Mouse (Mus musculus) limb, embryonic 14.5 days (tissue): Measurements from ENCODE around the gene Ptprn2. TPM values are rescaled to one million over a fixed set of nuclear protein-coding genes. Genes with fewer than 3 reads are reported as not detected.

ENCODE experiments used
- ATAC-seq: fragments of 200-750 bp; cut with Nextera tagmentation; 2 replicates; pipeline ENCODE4 v1.8.0; 2017; ENCODE audit warnings: low read depth, moderate number of reproducible peaks, moderate TSS enrichment; ENCODE audit not compliant: low FRiP score
- DNase-seq: peaks from one replicate; pipeline ENCODE4 v3.0.0-alpha.2; 2015; ENCODE audit warnings: low spot score
- H3K27ac ChIP-seq: fragments of 300-500 bp; sonication (generic); replicated peaks from 2 replicates; pipeline ENCODE4 v1.5.1; 2014; ENCODE audit warnings: low read depth, mild to moderate bottlenecking, low read length, moderate library complexity, mixed read lengths
- H3K27me3 ChIP-seq: fragments of 300-500 bp; sonication (generic); 2 replicates; pipeline ENCODE4 v1.6.1; 2014; ENCODE audit warnings: low read length, mixed read lengths; ENCODE audit not compliant: control insufficient read depth, insufficient read depth
- H3K36me3 ChIP-seq: fragments of 300-500 bp; sonication (generic); 2 replicates; pipeline ENCODE4 v1.6.1; 2014; ENCODE audit warnings: mild to moderate bottlenecking, low read length, moderate library complexity, mixed read lengths; ENCODE audit not compliant: control insufficient read depth, insufficient read depth
- H3K4me1 ChIP-seq: fragments of 300-500 bp; sonication (generic); 2 replicates; pipeline ENCODE4 v1.6.1; 2014; ENCODE audit warnings: antibody characterized with exemption, low read length, mixed read lengths; ENCODE audit not compliant: control insufficient read depth, insufficient read depth
- H3K4me2 ChIP-seq: fragments of 300-500 bp; sonication (generic); replicated peaks from 2 replicates; pipeline ENCODE4 v1.6.1; 2014; ENCODE audit warnings: low read depth, mild to moderate bottlenecking, low read length, moderate library complexity; ENCODE audit not compliant: severe bottlenecking
- H3K4me3 ChIP-seq: fragments of 300-500 bp; sonication (generic); replicated peaks from 2 replicates; pipeline ENCODE4 v1.5.1; 2014; ENCODE audit warnings: low read length
- H3K9ac ChIP-seq: fragments of 300-500 bp; sonication (generic); 2 replicates; pipeline ENCODE4 v1.6.1; 2014; ENCODE audit warnings: mild to moderate bottlenecking, low read depth, low read length, moderate library complexity; ENCODE audit not compliant: severe bottlenecking
- H3K9me3 ChIP-seq: fragments of 300-500 bp; sonication (generic); 2 replicates; pipeline ENCODE4 v1.6.1; 2016; ENCODE audit warnings: low read length; ENCODE audit not compliant: control insufficient read depth
- POLR2A ChIP-seq: fragments of 200-500 bp; IDR thresholded peaks from 2 replicates; pipeline ENCODE4 v1.8.0; 2012; ENCODE audit warnings: inconsistent platforms, mild to moderate bottlenecking, moderate library complexity, borderline replicate concordance; ENCODE audit not compliant: insufficient read depth, insufficient read length; ENCODE audit errors: extremely low read depth
- WGBS: fragments of 180-500 bp; shearing (Covaris S2); extraction: QIAGEN DNeasy Blood & Tissue Kit; methylation state at CpG from one replicate; pipeline ENCODE4 v1.1.7; 2014; 5-methylcytosine and 5-hydroxymethylcytosine counted together
- polyA plus RNA-seq, 2 experiments: library from polyadenylated mRNA; depleted of rRNA in 1 of 2; stranded (reverse) in 1 of 2; unstranded in 1 of 2; fragments of >200 nt; fragmentation: Nextera tagmentation in 1 of 2; extraction: Ambion mirVana in 1 of 2; gene quantifications; 2 replicates each; pipeline versions ENCODE4 v1.2.1 to v1.2.3; 2012 to 2014

Gene Ptprn2
- polyA plus RNA-seq, 2 experiments: 0.08 to 0.65 TPM

DNA sequence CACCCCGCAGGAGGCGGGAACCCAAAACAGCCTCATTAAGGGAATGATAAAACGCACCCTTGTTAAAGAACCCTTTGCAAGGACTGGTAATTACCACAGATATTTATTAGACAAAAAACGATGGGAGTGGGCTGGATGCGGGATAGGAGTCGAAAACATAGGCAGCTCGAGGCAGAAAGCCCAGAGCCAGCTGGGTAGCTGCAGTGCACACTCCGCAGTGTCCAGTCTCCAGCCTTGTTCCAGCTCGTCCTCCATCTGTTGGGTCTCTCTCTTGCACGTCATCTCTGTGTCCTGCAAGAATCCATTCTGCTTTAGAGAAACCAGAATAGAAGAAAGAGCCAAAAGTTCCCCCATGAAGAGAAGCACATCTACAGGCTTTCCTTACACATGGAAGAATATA is 564.3 kb downstream of the Ptprn2 start:
- DNase-seq: no peak

DNA sequence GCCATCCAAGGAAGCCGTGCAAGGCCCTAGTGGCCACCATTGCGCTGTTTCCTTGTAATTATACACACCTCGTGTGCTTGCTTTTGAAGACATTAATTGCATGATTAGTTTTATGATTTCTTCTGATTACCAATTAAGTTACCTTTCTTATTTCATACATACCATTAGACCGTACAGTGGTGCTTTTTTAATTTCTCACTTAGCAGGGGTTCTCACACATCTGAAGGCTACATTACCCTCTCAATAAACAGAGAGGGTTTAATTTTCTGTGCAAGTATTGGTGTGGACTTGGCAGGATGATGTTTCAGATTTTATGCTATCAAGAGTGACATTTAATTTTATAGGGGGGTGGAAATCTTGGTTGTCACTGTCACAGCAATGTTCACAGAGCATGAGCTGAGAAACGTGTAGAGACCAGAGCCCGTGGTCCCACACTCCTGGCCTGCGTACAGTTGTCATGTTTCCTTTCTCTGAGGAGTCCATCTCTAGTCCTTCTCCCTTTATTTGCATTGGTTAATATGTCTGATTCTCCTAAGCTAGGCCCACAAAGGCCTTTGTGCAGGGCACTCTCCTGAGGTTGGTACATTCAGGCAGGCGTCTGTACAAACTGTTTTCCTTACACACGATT is 567.8 kb downstream of the Ptprn2 start:
- TF ChIP-seq POLR2A: no peak
- no peaks in the 10 kb centered on the region for H3K36me3 ChIP-seq
- no peak for DNase-seq
- WGBS: 62% methylated on average over 9 of the region's 9 CpGs
- no peaks in the 10 kb centered on the region for H3K9me3 ChIP-seq
- no peaks in the 10 kb centered on the region for H3K27me3 ChIP-seq
- no peak overlapping the region for H3K9ac ChIP-seq
- H3K4me2 ChIP-seq: peak overlapping the region; percentile 4; the same call in 1 of the 2 replicates
- no peak overlapping the region for H3K4me3 ChIP-seq
- ATAC-seq: no peak
- H3K27ac ChIP-seq: no peak overlapping the region
- no peaks in the 10 kb centered on the region for H3K4me1 ChIP-seq

More for the DNA sequence above, 564.3 kb downstream of the Ptprn2 start:
- ATAC-seq: no peak
- H3K27me3 ChIP-seq: no peaks in the 10 kb centered on the region
- 40% methylated on average over 10 of the region's 10 CpGs for WGBS
- no peak for TF ChIP-seq POLR2A
- H3K4me2 ChIP-seq: no peak overlapping the region
- H3K27ac ChIP-seq: no peak overlapping the region
- H3K4me3 ChIP-seq: no peak overlapping the region
- H3K9me3 ChIP-seq: no peaks in the 10 kb centered on the region
- no peaks in the 10 kb centered on the region for H3K4me1 ChIP-seq
- H3K9ac ChIP-seq: no peak overlapping the region
- no peaks in the 10 kb centered on the region for H3K36me3 ChIP-seq

DNA sequence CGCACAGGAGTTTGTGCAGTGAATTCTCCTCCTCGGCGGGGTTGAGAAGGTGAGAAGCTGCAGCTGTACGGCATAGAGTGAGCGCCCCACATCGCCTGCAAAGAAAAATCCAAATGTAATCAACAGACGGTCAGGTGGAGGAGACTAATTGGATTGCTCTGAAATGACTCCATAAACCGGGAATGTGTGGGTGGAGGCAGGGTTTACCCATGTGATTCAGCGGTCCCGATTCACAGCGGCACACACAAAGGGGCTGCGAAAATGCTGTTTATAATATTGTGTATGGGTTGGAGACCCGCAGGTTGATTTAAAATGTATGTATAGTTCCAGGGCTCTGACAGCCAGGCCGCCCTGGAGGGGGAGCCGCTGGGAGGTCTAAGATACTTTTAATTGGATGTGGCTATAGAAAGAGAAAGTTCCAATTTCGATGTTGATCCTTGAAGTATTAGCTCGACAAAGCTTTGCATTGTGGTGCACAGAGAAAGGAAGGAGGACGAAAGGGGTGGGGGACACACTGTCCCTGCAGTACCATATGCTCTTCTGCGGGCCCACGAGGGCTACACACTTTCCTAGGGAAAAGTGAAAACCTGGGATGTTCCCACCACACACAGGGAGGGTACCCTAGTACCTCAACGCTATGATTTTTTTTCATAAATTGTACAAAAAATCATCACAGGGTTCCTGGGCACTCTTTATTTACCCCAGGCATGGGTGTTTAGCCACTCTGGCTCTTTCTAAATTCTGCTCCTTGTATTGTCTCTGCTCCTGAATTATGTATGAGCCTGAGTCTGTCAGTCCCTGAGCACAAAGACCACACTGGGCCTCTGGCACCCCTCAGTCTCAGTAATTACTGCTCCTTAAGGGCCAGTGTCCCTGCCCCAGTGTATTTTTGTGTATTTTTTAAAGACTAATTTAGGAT is 568.6 kb downstream of the Ptprn2 start:
- Histone ChIP-seq H3K9ac (0 out of 2 replicates have a peak overlapping the region, but pooled peaks have one; percentile 17), H3K4me2 (peak overlapping the region; percentile 4), H3K9me3 (no peaks in the 10 kb centered on the region), H3K4me3 (0 out of 2 replicates have a peak overlapping the region, but pooled peaks have one; percentile 4), H3K4me1 (no peaks in the 10 kb centered on the region), H3K27ac (no peak overlapping the region), H3K27me3 (no peaks in the 10 kb centered on the region), H3K36me3 (no peaks in the 10 kb centered on the region)
- WGBS: 29% methylated on average over 21 of the region's 21 CpGs
- TF ChIP-seq POLR2A: no peak
- DNase-seq (no peak), ATAC-seq (peak; percentile 50; the same call in 1 of the 2 replicates)

DNA sequence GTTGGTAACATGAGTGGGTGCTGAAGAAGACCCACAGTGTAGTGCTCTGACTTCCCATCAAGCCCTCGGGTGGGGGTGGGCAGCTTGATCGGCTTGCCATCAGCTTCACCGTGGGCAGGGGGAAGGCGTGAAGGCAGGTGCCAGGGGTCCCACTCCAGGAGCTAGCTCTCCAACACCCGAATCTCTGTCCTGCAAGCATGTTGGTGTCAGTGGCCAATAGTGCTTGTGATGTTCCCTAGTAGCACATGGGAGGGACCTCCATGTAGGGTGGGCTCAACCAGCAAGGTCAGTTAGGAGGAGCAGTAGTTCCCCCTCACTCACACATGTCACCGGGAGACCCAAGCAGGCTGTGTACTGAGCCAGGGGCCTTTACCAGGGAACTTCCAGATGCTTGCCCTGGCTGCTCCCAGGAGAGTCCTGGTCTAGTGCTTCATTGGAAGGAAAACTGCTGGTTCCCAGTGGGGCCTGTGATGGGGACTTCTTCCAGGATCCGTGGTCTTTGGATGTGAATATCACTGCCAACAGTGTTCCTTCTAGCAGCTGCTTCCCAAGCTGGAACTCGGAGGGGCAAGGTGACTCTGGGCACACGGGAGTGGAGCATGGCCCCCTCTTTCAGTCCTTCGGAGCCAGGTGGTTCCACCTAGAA is 569.5 kb downstream of the Ptprn2 start:
- Histone ChIP-seq H3K27me3 (no peaks in the 10 kb centered on the region), H3K36me3 (no peaks in the 10 kb centered on the region), H3K4me1 (no peaks in the 10 kb centered on the region), H3K27ac (no peak overlapping the region), H3K9me3 (no peaks in the 10 kb centered on the region), H3K9ac (no peak overlapping the region), H3K4me2 (no peak overlapping the region), H3K4me3 (no peak overlapping the region)
- WGBS: 79% methylated on average over 10 of the region's 10 CpGs
- TF ChIP-seq POLR2A: no peak
- DNase-seq (no peak), ATAC-seq (no peak)
